Mouse (Mus musculus) adrenal gland, postnatal 14 days (tissue): Measurements from ENCODE around the gene Rpl22. TPM values are rescaled to one million over a fixed set of nuclear protein-coding genes. Genes with fewer than 3 reads are reported as not detected.

Experiments used
- DNase-seq: peaks from one replicate; pipeline ENCODE4 v3.0.0; 2021; ENCODE audit warnings: mixed read lengths
- total RNA-seq: library from RNA; stranded (reverse); gene quantifications from 2 replicates; pipeline ENCODE4 v1.2.3, GENCODE M21; 2021

Gene Rpl22
- total RNA-seq, 1 experiment from 2014 or later = 493 TPM

DNA sequence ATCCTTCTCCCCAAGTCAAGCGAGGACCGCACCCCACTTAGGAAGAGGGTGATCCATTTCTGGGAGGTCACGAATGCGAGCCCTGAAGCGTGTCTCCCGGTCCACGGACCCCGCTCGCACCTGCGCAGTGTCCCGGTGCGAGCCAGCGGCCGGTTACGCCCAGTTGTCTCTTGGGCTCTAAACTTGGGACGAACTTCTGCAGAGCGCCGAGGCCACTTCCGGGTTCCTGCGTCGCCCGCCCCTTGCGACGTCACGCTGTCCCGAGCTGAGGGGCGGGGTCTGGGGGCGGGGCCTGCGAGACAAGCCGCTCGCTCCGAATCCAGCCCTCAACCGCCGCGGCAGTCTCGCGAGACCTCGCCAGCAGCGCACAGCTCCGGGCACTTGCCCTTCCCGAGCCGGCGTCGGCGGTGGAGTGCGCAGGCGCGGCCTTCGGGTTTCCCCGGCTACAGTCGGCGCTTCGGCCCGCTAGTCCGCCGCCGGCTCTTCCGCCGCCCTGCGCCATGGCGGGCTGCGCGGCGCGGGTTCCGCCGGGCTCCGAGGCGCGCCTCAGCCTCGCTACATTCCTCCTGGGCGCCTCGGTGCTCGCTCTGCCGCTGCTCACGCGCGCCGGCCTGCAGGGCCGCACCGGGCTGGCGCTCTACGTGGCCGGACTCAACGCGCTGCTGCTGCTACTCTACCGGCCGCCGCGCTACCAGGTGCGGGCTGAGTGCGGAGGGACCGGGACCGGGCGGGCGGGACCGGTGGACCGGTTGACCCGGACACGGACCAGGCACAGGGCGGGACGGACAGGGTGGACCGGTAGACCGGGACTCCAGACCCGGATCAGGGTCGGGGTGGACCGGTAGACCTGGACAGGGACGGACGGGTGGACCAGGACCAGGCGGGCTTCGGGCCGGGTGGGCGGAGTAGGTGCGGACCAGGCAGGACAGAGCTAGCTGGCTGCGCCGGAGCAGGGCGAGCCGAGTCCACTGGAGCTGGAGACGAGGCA lies 28.4 kb upstream of the Rpl22 start, which contains the start of gene Icmt:
Gene Icmt (plus strand): TSS at position 354 of the 988 bp plus-strand sequence.
- peak; percentile 100 for DNase-seq

DNA sequence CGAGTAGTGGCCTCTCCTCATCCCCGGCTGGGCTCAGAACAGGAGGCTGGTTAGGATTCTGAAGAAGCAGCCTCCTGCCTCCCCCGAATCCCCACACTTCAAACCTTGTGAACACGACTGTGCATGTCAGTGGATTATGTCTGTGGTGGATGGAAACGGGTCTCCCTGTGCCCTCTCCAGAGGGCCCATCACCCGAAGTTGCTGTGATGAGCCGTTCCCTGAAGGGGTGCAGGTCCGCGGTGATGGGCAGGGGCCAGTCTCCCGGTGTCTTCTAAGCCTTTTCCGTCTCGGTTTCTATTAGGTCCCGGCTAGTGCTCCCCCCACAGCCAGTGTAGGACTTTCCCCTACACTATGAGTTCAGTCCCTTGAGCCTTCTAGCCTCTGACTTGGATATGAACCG lies 26.7 kb upstream of the Rpl22 start:
- DNase-seq = no peak

DNA sequence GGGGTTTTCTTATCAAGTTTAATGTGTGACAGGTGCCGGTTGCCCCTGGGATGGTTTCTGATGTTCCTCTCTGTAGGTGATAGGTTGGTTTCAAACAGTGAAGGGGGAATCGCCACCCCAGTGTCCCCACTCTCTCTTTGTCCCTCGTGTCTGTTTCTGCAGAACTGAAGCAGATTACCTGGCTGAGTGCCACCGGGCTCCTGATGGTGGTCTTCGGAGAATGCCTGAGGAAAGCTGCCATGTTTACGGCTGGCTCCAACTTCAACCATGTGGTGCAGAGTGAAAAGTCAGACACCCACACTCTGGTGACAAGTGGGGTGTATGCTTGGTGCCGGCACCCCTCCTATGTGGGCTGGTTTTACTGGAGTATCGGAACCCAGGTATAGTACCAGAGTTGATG lies 25.2 kb upstream of the Rpl22 start:
- no peak for DNase-seq

DNA sequence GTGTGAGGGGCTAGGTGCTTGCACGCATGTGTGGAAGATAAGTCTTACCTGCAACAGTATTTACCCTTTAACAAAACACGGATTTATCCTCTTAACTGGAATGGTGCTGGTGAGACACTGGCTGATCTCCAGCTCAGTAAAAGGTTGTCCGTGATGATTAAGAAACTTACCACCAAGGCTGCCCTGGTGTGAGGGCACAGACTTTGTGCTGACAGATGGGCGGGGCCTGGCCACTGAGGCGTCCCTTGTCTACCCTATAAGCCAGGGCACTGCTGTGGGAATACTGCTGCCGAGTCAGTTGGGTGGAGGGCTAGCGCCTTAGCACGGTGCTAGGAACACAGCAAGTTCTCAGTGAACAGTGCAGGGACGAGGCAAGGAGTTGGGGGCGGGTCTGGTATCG lies 23.5 kb upstream of the Rpl22 start:
- peak; percentile 43 for DNase-seq

DNA sequence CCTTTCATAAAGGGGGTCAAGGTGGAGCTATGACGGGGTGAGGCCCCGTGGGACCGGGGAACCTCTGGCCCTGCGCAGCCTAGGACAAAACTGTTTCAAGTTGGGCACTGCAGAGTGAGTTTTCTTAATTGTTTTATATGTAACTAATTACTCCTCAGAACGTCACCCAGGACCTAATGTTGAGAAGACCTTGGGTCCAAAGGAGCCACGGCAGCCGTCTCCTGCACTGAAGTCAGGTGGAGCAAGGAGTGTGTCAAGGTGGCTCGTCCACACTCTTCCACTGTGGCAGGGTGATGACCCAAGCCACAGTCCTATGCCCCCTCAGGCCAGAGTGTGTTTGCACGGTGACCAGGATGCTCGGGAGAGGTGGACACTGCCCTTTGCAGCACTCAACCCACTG lies 22.4 kb upstream of the Rpl22 start:
- DNase-seq = no peak

DNA sequence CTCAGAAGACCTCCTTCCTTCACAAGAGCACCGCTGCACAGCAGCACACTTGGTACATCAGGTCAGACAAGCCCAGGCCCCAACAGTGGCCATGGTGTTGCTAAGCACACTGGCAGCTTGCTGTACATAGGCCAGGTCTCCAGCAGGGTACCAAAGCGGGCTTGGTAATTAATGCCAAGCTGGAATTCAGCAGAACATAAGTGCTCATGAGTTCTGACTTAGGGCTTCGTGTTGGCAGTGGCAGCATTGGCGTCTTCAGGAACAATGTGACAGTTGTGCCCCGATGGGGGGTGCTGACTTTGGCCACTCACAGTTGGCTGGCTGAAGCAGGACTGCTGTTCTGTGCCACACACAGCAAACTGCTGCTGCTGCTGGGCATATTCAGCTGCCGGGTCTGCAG lies 20.9 kb upstream of the Rpl22 start:
- no peak for DNase-seq

DNA sequence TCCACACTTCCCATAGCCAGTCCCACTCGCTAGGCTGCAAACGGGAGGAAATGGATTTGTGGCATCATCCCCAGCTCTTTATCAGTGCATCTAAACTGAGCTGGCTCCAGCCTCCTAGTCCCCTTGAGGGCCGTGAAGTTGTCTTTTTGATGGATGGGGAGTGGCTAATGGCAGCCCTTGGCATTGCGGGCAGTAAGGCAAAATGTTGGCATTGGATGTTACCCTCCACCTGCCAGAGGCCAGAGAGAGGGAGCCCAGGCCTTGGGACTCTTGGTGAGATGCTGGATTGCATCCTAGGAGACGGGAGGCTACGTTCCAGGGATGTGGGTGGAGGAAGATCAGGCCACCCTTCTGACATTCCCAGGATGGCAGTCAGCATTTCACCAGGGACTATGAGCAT lies 19.6 kb upstream of the Rpl22 start:
- DNase-seq = no peak

DNA sequence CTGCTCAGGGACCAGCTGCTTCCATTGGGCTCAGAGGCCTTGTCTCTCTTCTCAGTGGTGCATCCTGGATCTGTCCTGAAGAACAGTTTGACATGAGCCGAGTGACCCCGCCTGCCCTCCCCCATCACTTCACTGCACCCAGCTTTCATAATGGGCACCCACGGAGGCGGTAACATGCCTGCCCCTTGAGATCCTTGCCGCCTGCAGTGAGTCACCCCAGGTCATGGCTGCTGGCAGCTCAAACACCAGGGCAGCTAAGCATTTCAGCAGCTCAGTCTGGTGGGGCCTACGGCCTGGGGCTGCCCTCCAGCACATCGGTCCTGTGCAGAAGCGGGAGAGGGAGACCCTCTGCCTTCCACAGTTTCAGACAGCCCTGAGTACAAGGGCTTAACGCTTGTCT lies 18.0 kb upstream of the Rpl22 start:
- peak; percentile 53 for DNase-seq

DNA sequence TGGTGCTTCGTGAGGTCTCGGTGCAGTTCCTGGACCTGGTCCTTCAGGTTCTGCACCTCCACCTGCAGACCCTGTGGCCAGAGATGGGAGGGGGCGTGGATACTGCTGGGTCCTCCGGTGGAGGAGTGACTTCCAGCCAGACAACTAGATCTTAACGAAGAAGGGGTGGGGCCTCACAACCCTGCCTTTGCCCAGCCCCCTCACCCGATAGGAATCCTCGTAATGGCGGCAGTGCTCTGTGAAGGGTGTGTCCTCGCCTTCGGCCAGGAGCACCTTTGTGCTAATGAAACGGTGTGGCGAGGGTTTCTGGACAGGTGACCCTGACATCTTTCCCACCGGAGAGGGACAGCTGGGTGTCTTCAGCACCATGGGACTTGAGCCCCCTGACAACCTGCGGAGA lies 13.4 kb upstream of the Rpl22 start:
- DNase-seq = no peak

DNA sequence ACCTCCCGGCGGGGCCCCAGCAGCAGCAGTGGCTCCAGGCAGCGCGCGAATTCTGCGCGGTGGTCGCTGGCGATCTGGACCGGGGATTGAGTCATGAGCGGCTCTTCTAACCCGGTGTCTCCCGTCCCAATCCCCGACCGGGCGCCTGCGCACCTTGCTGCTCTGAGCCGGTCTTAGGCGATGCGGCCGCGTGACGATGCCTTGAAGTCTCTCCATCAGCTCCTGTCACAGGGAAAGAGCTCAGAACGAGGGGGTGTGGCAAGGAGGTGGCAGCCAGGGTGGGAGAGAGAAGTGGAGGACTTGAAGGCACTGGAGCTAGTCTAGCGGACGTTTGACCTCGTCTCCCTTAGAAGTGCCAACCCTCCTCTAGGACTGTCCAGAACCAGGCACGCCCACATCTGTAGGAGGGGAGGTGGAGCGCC lies 12.3 kb upstream of the Rpl22 start:
- DNase-seq = peak; percentile 47

DNA sequence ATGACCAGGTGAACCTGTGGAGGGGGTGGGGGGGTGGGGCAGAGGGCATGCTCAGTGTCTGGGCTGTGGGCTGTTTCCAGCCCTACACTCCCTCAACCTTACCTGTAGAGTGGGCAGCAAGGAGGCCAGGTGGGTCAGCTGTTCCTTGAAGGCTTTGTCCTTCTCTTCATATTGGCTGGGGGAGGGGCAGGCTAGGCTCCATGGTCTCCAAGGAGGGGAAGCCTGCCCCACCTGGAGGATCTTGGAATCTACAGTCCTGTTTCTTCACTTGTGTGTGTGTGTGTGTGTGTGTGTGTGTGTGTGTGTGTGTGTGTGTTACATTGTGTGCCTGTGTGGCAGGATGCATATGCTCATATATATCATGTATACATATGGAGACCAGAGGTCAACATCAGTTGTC lies 11.6 kb upstream of the Rpl22 start:
- peak; percentile 65 for DNase-seq

DNA sequence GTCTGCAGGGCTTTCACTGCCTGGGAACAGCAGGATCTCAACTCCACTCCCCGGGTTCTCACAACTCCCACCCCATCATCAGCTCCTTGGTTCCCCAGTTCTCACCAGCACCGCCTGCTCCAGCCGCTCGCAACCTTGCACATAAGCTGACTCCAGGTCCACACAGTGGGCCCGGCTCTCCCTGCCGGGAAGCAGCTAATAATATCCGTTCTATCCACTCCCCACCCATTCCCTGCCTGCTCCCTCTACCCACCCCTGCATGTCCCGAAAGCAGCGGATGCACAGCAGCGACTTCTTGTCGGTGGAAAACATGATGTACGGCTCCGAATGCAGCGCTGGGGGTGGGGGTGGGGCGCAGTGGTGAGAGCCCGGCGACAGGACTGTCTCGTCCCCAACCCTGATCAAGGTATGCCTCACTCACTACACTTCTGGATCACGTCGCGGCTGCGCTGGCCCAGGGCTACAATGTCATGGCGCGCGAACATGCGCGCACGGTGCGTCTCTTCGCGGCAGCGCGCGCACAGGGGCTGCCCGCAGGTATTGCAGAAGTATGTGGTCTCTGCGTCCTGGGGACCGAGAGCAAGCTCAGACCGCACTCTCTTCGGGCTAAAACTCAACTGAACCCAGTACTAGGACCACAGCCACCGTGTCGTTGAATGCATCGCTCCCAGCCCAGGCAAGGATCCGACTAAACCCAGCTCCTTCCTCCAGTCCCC lies 9.9 kb upstream of the Rpl22 start:
- no peak for DNase-seq

DNA sequence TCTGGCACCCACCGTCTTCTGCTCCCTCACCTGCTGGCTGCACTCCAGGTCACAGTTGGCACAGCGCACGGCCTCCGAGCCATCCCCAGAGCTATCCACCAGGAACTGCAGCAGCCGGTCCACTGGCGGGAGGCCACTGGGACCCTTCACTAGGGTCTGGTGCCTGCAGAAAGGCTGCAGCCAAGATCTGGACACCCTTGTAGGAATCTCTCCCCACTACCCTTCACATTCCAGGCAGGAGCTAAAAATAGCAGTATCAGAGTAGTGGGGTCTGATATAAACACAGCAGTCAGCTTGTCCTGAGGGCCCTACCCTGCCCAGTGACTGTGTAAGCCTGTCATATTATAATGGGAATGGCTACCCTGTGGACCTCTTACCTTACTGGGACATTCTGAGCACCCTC lies 7.9 kb upstream of the Rpl22 start:
- DNase-seq = no peak

DNA sequence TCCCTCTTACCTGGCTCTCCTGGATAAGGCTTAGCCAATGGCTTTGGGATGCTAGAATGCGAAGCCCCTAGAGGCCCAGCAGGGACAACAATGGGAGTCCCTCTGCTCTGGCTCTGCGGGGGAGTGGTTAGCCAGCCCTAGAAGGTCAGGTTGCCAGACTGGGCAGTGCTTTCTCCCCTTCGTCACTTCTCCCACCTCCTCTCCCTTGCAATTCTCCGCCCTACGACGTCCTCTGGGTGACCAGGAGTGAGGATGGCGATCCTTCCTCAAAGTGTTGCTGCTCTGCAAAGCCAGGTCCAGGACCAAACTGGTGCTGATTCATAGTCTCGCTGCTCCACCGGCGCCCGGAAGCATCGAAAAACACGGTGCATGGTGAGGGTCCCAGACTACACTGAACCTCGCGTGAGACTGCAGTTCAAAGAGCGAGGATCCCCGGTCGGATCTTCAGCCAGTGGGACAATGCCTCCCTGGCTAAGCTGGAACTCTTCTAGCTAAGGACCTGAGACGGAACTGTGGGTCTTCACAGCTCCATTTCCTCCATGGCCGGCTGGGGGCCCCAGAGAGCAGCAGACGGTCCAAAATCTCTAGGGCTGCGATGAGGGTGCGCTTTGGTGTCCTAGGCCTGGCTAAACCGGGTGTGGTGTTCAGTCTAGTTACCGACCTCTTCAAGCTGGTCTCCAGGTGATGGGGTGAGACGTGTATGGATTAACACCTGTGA lies 6.9 kb upstream of the Rpl22 start, which contains the start of gene Rnf207:
Gene Rnf207 (minus strand): TSS at position 477 of the 718 bp plus-strand sequence.
- DNase-seq = peak; percentile 81

DNA sequence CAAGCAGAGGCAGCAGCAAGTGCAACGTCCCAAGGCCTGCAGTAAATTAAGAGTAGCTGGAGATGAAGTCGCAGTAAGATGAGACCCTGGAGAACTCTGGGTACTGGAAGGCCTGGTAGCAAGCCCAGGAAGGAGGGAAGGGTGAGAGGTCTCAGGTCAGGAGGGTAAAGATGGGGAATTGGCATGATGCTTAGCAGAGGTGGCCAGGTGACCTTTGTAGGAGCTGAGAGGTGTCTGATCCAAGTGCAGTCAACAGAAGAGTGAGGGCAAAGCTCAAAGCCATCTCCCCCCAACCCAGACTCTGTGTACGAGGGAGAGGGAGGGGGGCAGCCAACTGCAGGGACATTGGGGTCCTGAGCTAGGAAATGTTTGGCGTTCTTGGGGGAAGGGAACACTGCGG lies 4.1 kb upstream of the Rpl22 start:
- no peak for DNase-seq

DNA sequence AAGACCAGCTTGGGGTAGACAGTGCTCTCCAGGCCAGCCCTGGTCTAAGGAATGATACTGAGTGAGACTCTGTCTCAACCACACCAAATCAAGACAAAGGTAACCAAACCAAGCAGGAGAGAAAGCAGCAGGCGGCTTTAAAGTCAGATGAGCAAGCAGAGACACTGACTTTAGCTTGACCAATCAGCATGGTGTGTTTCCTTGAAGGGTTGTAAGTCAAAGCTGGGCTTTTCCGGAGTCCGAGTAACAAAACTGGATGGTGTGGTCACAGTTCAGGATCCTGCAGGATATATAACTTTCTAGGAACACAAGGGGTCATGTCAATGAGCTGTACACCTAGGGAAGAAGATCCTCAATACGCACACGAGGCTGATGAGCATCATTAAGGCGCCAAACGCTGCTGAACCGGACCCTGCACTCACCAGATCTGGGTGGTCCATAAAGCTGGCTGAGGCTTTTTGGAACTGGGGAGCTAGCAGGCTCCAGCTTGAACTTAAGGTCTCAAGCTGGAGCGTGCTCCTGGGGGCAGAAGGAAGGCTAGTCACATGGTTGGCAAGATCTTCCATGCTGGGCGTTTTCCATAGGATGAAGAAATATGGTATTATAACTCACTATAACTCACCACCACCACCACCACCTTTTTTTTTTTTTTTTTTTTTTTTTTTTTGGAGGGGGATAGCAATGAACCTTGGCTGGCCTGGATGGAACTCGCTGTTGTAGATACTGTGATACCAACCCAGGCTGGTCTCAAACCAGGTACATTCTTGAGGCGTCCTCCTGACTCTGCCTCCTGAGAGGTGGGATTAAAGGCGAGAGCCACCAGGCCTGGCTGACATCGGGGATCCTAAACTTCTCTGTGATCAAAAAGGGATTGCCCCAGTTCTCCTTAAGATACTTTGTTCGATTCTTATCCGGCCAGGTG lies 640 bp upstream of the Rpl22 start:
- DNase-seq = peak; percentile 19

DNA sequence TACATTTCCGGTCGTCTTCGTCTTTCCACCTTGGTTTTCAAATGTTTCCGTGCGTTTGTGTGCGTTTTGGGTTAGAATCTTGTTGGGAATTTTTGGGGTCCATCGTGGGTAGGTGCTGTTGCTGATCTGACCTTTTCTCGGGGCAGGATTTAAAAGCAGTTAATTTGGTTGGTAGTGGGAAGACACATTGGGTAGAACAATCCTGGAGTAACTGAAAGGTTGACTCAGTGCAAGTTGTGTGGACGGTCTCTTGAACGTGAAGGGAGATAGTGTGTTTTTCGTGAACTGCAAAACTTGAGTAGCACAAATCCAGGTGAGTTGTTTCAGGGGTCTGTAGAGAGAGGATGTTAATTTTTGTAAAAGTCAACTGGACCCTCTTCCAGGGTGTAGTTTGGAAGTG lies 1.0 kb downstream of the Rpl22 start:
- DNase-seq = no peak

DNA sequence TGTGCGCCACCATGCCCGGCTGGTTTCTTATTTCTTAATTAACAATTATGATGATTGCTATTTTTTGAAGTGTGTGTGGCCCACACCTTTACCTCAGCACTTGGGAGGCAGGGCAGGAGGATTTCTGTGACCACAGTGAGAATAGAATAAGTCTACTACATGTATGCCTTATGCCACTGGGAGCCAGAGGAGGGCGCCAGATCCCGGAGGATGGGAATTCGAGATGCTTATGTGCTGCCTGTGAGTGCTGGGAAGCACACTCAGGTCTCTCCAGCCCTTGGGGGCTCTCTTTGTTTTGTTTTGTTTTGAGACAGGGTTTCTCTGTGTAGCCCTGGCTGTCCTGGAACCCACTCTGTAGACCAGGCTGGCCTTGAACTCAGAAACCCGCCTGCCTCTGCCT lies 3.1 kb downstream of the Rpl22 start:
- DNase-seq = peak; percentile 72

DNA sequence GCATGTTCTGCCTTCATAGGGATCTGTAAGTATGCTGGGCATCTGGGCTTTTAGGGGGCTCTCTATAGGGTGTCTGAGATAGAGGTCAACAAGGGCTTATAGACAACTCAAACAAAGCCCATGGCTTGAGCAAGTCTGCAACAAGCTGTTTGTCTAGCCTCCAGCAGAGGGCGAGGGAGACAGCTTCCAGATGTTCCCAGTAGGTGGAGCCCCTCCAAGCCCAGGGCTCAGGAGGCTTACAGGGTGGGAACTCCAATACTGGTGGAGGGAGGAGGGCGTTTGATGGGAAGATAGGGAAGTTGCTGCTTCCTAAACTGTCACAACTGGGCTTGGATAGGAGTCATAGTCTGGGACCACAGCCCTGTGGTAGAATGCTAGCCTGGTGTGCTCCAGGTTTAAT lies 7.4 kb downstream of the Rpl22 start:
- peak; percentile 84 for DNase-seq

DNA sequence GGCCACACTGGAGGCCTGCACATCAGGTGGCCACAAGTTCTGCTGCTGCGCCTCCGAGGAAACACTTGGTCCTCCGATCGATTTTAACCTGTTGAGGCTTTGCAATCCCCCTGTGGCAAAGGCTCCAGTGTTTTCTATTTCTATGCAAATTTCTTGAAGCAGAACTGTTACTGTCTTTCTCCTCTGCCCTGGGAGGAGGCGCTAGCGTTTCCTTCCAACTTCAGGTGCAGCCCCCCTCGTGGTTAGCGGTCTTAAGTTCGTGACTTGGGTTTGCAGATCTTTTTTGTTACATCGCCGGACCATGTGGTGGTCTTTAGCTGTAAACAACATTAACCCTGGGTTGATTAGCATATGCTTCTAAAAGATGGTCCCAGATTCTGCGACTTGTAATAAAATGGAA lies 8.0 kb downstream of the Rpl22 start:
- DNase-seq = no peak

DNA sequence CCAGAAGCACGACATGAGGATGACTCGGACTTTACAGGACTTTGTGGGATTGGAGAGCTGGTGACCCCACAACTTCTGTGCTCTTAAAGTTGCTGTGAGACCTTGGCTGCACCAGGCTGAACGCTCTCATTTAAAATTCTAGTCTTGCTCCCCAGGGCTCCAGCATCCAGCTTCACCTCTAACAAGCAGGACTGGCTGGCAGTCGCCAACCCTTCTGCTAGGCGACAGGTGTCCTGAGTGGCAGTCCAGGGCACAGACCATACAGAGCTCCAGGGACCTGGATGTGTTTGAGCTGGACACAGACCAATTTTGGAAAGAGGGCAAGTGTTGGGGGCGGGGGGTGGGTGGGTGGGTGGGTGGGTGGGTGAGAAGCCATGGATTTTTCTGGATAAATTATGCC lies 12.2 kb downstream of the Rpl22 start:
- no peak for DNase-seq
